Mouse (Mus musculus) hindbrain, embryonic 14.5 days (tissue): Measurements from ENCODE around the gene Ehhadh. TPM values are rescaled to one million over a fixed set of nuclear protein-coding genes. Genes with fewer than 3 reads are reported as not detected.

Experiments
- ATAC-seq: fragments of 200-750 bp; cut with Nextera tagmentation; 2 replicates; pipeline ENCODE4 v1.8.0; 2017; ENCODE audit warnings: moderate number of reproducible peaks, mild to moderate bottlenecking, moderate TSS enrichment, moderate library complexity; ENCODE audit not compliant: low FRiP score
- DNase-seq: peaks from one replicate; pipeline ENCODE4 v3.0.0-alpha.2; 2015; ENCODE audit warnings: low spot score
- H3K27ac ChIP-seq: fragments of 300-500 bp; sonication (generic); 2 replicates; pipeline ENCODE4 v1.5.1; 2014; ENCODE audit warnings: mild to moderate bottlenecking, moderate library complexity
- H3K27me3 ChIP-seq: fragments of 300-500 bp; sonication (generic); 2 replicates; pipeline ENCODE4 v1.6.1; 2014; ENCODE audit warnings: mild to moderate bottlenecking, low read length, mixed read lengths; ENCODE audit not compliant: control insufficient read depth, insufficient read depth
- H3K36me3 ChIP-seq: fragments of 300-500 bp; sonication (generic); replicated peaks from 2 replicates; pipeline ENCODE4 v1.6.1; 2014; ENCODE audit not compliant: control insufficient read depth, insufficient read depth
- H3K4me1 ChIP-seq: fragments of 300-500 bp; sonication (generic); replicated peaks from 2 replicates; pipeline ENCODE4 v1.6.1; 2014; ENCODE audit warnings: antibody characterized with exemption, low read length, mixed read lengths; ENCODE audit not compliant: control insufficient read depth, insufficient read depth
- H3K4me2 ChIP-seq: fragments of 300-500 bp; sonication (generic); replicated peaks from 2 replicates; pipeline ENCODE4 v1.6.1; 2014; ENCODE audit warnings: mild to moderate bottlenecking, moderate library complexity
- H3K4me3 ChIP-seq: fragments of 300-500 bp; sonication (generic); replicated peaks from 2 replicates; pipeline ENCODE4 v1.5.1; 2014; ENCODE audit warnings: mild to moderate bottlenecking, low read length
- H3K9ac ChIP-seq: fragments of 300-500 bp; sonication (generic); 2 replicates; pipeline ENCODE4 v1.6.1; 2014
- H3K9me3 ChIP-seq: fragments of 300-500 bp; sonication (generic); 2 replicates; pipeline ENCODE4 v1.6.1; 2016; ENCODE audit warnings: low read length; ENCODE audit not compliant: control insufficient read depth
- WGBS: fragments of 180-500 bp; shearing (Covaris S2); extraction: QIAGEN DNeasy Blood & Tissue Kit; methylation state at CpG from one replicate; pipeline ENCODE4 v1.1.7; 2014; 5-methylcytosine and 5-hydroxymethylcytosine counted together
- polyA plus RNA-seq: library from polyadenylated mRNA; unstranded; fragments of >200 nt; fragmentation: Nextera tagmentation; extraction: Ambion mirVana; gene quantifications from 2 replicates; pipeline ENCODE4 v1.2.1, GENCODE M21; 2014

Ehhadh gene
- polyA plus RNA-seq, 1 experiment from 2014 or later = 2.0 TPM

DNA sequence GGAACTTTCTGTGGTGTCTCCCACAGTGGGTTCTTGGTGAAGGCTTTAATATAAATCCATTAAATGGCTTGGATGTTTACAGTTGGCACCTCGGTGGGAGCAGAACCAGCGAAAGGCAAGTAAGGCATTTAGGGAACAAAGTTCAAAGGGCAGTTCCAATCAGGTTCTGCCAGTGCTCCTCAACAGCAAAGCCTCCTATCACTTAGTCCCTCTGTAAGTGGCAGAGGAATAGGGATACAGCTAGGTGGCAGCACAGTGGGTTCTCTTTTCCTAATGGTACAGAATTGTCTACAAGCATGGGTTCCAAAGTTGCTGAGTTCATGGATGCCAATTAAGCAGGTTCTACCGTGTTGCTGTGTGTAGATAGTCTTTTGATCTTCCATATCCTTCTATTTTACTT, 974 bp upstream of the Ehhadh start:
- 57% methylated on average over 3 of the region's 3 CpGs for WGBS
- Histone ChIP-seq H3K36me3 (no peaks in the 10 kb centered on the region), H3K9ac (no peak overlapping the region), H3K4me1 (0 out of 2 replicates have a peak, but pooled peaks cover 8% of the 10 kb centered on the region), H3K4me2 (no peak overlapping the region), H3K4me3 (no peak overlapping the region), H3K9me3 (no peaks in the 10 kb centered on the region), H3K27ac (no peak overlapping the region), H3K27me3 (no peaks in the 10 kb centered on the region)
- ATAC-seq = no peak
- DNase-seq = no peak

DNA sequence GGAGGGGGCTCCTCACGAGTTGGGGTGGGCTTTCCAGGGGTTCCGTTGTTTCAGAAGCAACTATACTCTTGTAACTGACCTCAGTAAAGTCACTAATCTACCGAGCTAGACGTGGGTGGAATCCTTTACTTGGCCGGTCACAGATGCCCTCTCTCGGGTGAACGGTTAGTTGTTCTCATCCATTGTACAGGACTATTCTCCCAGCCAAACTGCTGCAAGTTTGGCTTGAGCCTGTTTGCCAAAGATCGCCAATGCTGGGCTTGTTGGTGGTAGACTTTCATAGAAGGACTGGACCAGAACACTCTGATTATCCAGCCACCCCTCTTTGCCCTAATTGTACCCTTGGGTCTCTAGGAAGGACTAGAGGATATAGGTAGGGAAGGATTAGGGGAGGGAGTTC, 1.3 kb downstream of the Ehhadh start:
- Histone ChIP-seq H3K9ac (no peak overlapping the region), H3K9me3 (no peaks in the 10 kb centered on the region), H3K27ac (no peak overlapping the region), H3K27me3 (no peaks in the 10 kb centered on the region), H3K36me3 (no peaks in the 10 kb centered on the region), H3K4me3 (no peak overlapping the region), H3K4me2 (no peak overlapping the region), H3K4me1 (0 out of 2 replicates have a peak, but pooled peaks cover 8% of the 10 kb centered on the region)
- WGBS = 91% methylated on average over 8 of the region's 8 CpGs
- no peak for ATAC-seq
- no peak for DNase-seq

DNA sequence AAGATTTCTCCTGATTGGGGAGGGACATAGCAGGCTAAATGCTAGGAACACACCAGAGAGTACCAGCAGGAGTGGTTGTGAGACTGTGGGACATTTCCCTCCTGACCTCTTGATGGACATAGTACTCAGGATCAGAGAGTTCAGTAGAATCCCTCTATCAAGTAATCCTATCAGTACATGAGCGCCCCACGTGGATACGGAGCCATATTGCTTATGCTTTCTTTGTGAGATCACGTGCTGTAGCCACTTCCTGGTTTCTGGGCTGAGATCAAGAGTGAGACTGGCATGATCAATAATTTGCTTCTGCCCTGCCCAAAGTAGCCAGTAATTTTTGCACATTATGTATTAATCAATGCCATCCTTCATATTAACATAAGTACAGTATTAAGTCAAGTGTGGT, 2.6 kb downstream of the Ehhadh start:
- ATAC-seq (no peak), DNase-seq (no peak)
- no peak overlapping the region for H3K4me3 ChIP-seq
- H3K27me3 ChIP-seq = no peaks in the 10 kb centered on the region
- no peak overlapping the region for H3K27ac ChIP-seq
- H3K4me2 ChIP-seq = no peak overlapping the region
- no peaks in the 10 kb centered on the region for H3K9me3 ChIP-seq
- no peak overlapping the region for H3K9ac ChIP-seq
- WGBS = 73% methylated on average over 4 of the region's 4 CpGs
- no peaks in the 10 kb centered on the region for H3K36me3 ChIP-seq
- 0 out of 2 replicates have a peak, but pooled peaks cover 8% of the 10 kb centered on the region for H3K4me1 ChIP-seq

DNA sequence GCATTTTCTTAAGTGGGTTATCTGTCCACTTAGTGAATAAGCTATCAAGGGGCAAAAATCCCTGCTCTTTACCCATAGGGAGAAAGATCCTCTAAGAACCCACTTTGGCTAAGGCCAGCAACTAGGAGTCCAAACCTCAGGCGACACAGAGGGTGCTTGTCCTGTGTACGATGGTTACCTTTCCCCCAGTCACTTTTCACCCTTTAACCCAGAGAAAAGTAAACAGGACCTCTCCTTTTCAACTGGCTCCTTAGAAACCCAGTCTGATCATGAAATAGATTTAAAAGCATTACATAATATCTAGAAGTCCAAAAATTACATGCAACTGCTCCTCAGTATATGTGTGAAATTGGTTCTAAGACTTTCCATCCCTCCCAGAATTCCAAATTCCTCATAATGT, 4.8 kb downstream of the Ehhadh start:
- DNase-seq = no peak
- no peaks in the 10 kb centered on the region for H3K27me3 ChIP-seq
- no peak overlapping the region for H3K27ac ChIP-seq
- no peak overlapping the region for H3K4me3 ChIP-seq
- WGBS = 84% methylated on average over 2 of the region's 2 CpGs
- 0 out of 2 replicates have a peak, but pooled peaks cover 8% of the 10 kb centered on the region for H3K4me1 ChIP-seq
- no peaks in the 10 kb centered on the region for H3K36me3 ChIP-seq
- no peaks in the 10 kb centered on the region for H3K9me3 ChIP-seq
- ATAC-seq = no peak
- H3K4me2 ChIP-seq = no peak overlapping the region
- no peak overlapping the region for H3K9ac ChIP-seq

DNA sequence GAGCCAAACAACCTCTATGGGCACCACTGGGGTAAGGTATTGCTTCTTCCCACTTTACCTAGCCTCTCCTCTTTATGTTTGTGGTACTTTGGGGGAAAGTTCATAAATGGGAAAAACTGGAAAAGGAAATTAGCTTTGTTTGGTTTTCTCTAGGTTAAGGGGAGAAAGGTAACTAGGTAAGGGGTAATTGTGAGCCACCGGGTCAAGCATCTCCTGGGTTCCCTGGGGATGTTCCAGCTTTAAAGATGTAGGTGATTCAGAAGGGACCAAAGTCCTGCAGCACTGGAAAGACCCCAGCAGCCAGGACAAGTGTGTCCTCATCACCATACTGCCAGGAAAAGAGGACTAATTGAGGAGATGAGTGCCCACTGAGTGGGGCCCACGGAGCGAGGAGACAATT, 5.7 kb downstream of the Ehhadh start:
- no peaks in the 10 kb centered on the region for H3K4me1 ChIP-seq
- WGBS = 91% methylated on average over 3 of the region's 3 CpGs
- H3K27ac ChIP-seq = no peak overlapping the region
- ATAC-seq = no peak
- no peaks in the 10 kb centered on the region for H3K9me3 ChIP-seq
- no peak overlapping the region for H3K4me2 ChIP-seq
- no peaks in the 10 kb centered on the region for H3K36me3 ChIP-seq
- H3K27me3 ChIP-seq = no peaks in the 10 kb centered on the region
- H3K9ac ChIP-seq = no peak overlapping the region
- DNase-seq = no peak
- no peak overlapping the region for H3K4me3 ChIP-seq

DNA sequence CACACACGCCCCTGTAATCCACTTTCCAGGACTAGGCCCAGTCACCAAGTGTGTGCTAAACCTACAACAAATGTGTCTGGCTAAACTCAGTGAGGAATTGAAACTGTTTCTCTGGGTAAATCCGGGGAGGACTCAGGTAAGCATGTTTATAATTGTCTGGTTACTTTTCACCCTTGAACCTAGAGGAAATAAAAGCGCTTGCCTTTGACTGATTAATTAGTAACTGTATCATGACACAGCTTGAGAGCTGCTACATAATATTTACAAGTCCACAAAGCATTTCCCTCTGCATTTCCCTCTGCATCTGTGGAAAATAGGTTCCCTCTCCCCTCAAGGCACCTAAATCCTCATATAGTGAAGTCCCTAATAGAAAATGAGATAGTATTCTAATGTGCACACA, 6.3 kb downstream of the Ehhadh start:
- Histone ChIP-seq H3K4me2 (no peak overlapping the region), H3K36me3 (no peaks in the 10 kb centered on the region), H3K27ac (no peak overlapping the region), H3K9me3 (no peaks in the 10 kb centered on the region), H3K4me3 (no peak overlapping the region), H3K9ac (no peak overlapping the region), H3K4me1 (no peaks in the 10 kb centered on the region), H3K27me3 (no peaks in the 10 kb centered on the region)
- ATAC-seq (no peak), DNase-seq (no peak)
- WGBS = 81% methylated on average over 3 of the region's 3 CpGs

DNA sequence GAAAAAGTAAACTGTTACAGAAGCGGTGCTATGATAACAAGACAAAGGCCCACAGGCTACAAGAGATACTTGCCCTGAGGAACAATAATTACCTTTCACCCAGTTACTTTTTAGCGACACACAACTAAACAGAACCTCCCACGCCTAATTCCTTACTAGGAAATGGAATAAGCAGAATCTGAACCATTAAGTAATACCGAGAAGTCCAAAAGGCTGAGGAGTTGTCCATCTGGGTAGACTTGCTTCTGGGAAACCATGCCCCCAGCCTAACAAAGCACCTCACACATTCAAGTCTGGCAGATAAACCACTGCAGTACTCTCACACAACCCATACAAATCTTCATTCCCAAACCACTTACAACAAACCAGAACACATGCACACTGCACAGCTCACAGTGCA, 8.5 kb downstream of the Ehhadh start:
- 97% methylated on average over 4 of the region's 4 CpGs for WGBS
- Histone ChIP-seq H3K36me3 (no peaks in the 10 kb centered on the region), H3K4me2 (no peak overlapping the region), H3K4me1 (no peaks in the 10 kb centered on the region), H3K9ac (no peak overlapping the region), H3K27ac (no peak overlapping the region), H3K27me3 (no peaks in the 10 kb centered on the region), H3K4me3 (no peak overlapping the region), H3K9me3 (no peaks in the 10 kb centered on the region)
- no peak for DNase-seq
- no peak for ATAC-seq

DNA sequence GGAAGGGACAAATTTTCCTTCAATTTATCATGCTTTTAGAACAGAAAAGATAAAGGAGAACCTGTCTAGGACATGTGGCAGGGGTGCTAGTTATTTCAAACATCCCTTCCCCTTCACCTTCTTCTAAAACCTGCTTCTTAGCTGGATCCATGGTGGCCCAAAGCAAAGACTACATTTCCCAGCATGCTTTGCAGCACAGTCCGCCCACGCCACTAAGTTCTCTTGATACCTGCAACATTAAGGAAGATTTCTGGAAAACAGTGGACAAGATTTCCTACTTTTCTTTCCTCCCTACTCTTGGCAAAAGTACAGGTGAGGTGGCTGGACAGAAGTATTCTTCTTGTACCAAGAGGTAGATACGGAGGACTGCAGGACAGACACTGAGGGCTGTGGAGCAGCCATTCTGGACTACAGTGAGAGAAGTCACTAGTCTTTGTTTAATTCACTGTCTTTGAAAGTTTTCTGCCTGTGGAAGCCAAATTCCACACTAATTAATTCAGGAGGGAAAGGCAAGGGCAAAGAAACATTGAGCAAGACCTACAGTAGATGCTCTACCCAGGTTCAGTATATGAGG, 9.2 kb downstream of the Ehhadh start:
- DNase-seq = peak; percentile 43
- H3K27ac ChIP-seq = no peak overlapping the region
- no peak overlapping the region for H3K9ac ChIP-seq
- H3K27me3 ChIP-seq = no peaks in the 10 kb centered on the region
- no peak for ATAC-seq
- 53% methylated on average over 3 of the region's 3 CpGs for WGBS
- no peaks in the 10 kb centered on the region for H3K36me3 ChIP-seq
- H3K9me3 ChIP-seq = no peaks in the 10 kb centered on the region
- no peaks in the 10 kb centered on the region for H3K4me1 ChIP-seq
- H3K4me2 ChIP-seq = peak overlapping the region; percentile 15; the same call in 1 of the 2 replicates
- H3K4me3 ChIP-seq = 0 out of 2 replicates have a peak overlapping the region, but pooled peaks have one; percentile 9

DNA sequence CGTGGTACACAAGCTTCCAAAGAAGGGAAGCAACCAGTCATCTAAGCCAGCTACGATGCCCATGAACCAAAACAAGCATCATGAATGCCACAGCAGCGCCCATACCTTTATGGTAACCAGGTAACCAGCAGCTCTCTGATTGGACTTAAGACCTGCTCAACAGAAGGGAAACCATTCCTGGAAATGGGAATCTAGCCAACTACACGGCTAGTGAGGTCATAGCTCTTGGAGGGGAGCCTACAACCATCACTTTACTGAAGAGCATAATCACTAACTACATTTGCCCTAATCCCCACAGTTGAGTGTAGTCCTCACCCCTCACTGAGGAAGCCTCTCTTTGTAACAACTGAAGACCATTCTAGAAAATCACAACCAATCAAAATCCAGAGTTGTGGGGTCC, 12.9 kb downstream of the Ehhadh start:
- WGBS = 74% methylated on average over 4 of the region's 4 CpGs
- H3K4me2 ChIP-seq = no peak overlapping the region

DNA sequence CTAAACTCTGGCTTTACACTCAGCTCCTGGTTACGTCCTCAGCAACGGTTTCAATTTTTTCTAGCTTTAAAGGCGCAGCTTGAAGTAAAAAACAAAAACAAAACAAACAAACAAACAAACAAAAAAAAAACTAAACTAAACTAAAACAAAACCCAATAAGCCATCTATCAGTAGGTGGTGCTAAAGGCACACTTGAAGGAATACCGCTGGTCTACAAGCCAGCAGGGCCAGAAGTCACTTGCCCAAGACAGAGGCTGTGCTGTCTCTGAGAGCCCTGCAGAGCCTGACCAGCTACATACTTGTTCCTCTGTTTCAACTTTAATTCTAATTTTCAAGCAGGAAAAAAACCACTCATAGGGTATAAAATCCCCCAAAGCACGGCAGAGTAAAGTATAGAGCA, 17.9 kb downstream of the Ehhadh start:
- DNase-seq (peak; percentile 30), ATAC-seq (no peak)
- Histone ChIP-seq H3K4me3 (no peak overlapping the region), H3K36me3 (no peaks in the 10 kb centered on the region), H3K27me3 (no peaks in the 10 kb centered on the region), H3K9me3 (no peaks in the 10 kb centered on the region), H3K9ac (no peak overlapping the region), H3K27ac (no peak overlapping the region), H3K4me1 (no peaks in the 10 kb centered on the region), H3K4me2 (no peak overlapping the region)
- WGBS = 84% methylated on average over 5 of the region's 5 CpGs

More for the DNA sequence above, 12.9 kb downstream of the Ehhadh start:
- ATAC-seq = no peak
- H3K27ac ChIP-seq = no peak overlapping the region
- no peaks in the 10 kb centered on the region for H3K36me3 ChIP-seq
- DNase-seq = no peak
- H3K9ac ChIP-seq = no peak overlapping the region
- H3K9me3 ChIP-seq = no peaks in the 10 kb centered on the region
- no peaks in the 10 kb centered on the region for H3K27me3 ChIP-seq
- H3K4me3 ChIP-seq = no peak overlapping the region
- H3K4me1 ChIP-seq = no peaks in the 10 kb centered on the region
